Mouse (Mus musculus) right cerebral cortex, adult 2 months (tissue): ENCODE data around the gene Dpy19l1.

Source experiments
- DNase-seq, 2 experiments: peaks; one replicate each; pipeline ENCODE4 v3.0.0; 2021 to 2022; ENCODE audit warnings: low spot score in 2 of 2

Dpy19l1 gene

DNA sequence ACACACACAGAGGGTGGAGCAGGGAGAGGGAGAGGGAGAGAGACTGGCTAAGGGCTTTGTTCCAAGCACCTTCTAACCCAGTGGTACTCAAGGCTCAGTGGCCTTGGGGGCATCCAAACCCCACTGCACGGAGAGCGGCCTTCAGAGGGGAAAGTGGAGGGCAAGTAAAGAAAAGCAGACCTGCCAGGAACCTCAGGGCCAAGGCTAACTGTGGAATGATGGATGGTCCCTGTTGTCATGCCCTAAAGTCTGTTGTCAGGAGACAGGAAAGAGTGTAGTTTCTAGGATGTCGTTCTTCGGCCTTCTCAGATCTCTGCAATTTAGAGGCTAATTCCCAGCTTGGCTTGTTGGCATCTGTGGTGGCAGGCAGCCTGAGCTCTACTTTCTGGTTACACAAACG lies 32.8 kb downstream of the Dpy19l1 start:
- no peak for DNase-seq

DNA sequence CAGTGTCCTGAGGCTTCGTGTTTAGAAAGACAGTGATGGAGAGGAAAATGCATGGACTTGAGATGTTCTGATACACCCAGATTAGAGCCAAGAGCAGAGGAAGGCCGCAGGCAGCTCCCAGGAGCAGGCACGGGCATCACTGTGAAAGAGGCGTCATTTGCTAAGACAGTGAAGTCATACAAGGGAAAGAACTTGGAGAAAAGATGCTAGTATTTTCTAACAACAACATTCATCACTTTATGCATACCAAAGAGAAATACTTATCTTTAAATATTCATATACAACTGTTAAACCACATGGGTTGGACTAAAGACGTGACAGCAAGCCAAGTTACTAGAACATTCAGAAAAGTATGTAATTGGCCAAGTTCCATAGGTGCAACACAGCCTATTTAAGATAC lies 35.8 kb downstream of the Dpy19l1 start:
- no peak for DNase-seq

DNA sequence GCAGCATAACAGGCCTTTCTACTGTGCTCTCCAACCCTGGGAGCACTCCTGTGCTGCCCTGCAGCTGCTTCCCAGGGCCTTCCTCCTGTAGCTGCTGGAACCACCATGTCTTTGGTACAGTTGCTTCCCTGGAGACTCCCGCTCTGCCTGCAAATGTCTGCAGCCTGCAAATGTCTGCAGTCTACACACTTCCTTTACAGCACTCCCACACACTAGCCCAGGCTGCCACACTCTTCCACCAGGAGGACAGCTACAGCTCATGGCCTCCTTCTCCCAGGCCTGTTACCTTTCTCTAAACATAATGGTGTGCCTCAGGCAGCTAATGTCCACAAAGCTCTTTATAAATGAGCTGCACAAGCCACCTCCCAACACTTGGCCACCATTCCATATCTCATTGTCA lies 36.3 kb downstream of the Dpy19l1 start:
- DNase-seq = peak in 1 of 2 experiments; percentile 15

DNA sequence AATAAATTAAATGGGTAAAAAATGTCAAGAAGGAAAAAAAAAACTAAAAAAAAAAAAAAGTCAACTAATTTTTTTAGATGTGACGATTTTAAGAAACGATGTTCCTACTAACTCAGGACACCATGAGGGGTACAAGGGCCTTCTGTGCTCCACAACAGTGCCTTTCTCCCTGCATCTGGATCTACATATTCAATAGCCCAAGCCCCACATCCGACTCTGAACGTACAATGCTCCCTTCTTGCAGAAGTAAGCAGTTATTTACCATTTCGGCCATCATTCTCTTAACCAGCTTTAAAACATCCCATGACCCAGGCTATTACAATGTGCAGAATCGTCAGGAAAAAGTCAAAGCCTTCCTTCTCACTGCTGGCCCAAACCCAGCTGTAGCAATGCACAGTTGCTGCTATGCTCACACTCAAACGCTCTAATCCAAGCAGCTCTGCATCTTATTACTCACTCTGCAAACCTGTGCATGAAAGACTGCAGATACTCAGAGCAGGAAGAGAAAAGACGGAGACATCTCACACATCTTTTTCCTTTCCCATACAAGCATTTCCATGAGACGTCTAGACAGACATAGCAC lies 41.5 kb downstream of the Dpy19l1 start:
- no peak for DNase-seq

DNA sequence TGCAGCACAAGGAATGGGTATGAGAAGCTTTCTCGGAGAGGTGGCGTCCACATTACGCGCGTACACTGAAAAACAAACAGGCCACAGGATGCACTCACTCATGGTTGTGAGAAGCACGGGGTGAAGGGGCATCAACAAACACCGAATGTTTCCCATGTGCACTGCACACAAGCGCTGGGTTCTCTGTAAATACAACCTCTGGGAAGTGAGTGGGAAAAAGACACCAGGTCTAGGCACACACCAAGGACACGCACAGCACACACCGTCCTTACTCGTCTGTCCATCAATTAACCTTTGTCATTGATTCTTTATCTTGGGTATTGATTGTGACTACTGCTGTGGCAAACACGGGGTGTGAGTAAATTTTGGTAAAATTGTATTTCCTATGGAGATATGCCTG lies 49.1 kb downstream of the Dpy19l1 start:
- DNase-seq = no peak

DNA sequence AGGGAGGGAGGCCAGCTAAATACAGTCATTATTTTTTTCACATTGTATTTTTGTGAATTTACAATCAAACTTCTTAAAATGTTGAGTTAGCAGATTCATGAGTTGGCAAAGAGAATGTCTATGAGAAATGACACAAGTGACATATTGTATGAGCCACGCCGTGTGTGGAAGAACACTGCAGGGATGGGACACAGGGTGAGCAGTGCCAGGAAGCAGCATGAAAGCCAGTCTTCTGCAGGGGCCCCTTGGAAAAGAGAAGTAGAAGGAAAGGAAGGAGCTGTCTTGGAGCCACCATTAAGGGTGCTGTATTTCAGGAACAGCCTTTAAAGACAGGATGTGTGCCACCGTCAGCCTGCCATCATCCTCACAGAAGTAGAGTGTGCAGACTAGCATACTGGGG lies 52.0 kb downstream of the Dpy19l1 start:
- DNase-seq = no peak

DNA sequence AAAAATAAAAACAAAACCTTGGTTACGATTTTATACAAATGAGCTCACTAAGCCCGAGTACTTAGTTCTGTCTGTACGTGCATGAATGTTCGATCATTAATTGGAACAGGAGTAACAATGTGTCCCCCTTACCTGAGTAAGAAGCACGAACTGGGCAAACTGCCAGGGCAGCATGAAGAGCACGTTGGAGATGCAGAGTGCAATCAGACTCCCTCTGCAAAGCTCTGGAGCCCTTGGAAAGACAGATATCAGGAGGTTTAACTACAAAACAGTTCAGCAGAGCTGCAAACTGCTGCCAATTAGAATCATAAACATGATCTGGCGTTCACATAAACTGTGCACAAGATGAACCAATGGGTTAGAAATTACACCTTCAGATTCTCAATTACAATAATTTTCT lies 52.4 kb downstream of the Dpy19l1 start:
- no peak for DNase-seq

DNA sequence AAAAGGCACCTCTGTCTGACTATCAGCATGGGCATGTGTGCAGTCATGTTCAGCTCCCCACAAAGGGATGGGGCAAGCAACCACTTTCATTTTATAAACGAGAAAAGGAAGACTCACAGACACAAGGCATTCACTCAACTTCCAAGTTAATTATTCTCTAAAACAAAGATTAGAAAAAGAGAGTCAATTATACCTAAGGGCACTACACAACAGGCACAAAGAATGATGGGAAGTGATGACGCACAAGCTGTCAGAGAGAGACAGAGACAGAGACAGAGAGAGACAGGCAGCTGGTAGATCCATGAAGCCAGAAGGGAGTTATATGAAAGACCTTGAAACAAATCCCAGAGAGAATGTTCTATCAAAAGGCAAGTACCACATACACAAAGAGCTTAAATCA lies 68.0 kb downstream of the Dpy19l1 start:
- DNase-seq = no peak

DNA sequence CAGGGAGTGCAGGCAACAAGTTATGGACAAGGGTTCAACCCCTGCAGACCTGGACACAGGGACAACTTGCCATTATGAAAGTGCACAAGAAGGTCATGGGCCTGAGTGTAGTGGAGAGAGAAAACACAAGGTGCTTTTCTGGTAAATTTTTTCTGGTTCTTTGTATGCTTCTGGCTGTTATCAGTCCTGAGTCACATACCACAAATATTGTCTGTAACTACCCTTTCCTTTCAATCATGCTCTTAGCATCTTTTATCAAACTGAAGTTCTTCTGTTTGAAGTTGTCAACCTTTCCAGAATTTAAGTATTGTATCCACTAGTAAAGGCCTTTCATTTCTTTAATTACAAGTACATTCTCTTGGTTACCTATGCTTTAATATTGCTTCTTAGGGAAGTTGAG lies 73.2 kb downstream of the Dpy19l1 start:
- DNase-seq = no peak

DNA sequence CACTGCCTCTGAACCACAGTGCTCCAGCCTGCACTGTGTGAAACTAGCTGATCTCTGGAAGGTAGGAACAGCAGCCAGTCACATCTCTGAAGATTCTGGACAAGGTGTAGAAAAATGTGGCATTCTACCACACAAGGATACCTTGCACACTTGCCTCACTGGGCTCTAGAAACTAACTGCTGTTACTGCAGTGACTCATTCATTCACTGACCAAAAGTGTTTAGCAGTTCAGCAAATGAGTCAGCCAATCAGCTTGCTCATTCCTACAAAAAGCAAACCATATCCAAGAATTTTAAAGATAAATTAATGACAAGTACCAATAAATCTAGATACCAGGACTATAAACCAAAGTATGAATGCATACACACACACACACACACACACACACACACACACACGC lies 77.3 kb downstream of the Dpy19l1 start:
- no peak for DNase-seq

DNA sequence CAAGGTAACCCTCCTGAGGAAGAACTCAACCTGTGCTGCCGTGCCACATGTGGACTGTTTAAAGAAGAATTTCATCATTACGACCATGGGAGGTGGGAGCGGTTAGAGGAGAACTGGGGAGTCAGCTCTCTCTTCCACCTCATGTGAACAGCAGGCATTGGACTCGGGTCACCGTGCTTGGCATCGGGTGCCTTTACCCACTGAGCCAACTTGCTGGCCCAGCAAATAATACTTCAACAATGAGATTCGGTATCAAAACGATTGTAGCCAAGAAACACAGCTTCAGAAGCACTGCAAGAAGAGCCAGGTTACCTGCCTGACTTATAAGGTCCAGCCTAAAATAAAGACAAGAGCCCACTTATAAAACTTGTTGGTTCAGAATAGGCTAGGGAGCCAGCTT lies 79.7 kb downstream of the Dpy19l1 start:
- no peak for DNase-seq

DNA sequence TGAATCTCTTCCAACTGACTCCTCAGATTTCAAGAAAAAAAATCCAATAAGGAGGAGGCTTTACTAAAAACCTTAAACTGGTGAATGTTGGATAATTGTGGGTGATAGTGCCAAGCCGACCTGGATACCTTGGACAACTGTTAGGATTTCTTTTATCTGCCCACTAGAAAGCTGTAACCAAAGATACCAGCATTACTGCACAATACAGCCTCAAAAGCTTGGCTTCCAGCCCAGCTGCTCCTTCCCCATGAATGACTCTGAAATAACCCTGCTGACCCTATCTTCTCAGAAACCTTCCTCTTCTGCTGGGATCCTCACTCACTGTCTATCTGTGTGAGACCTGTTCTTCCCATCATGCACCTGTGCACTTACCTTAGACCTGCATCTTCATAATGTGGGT lies 81.1 kb downstream of the Dpy19l1 start:
- DNase-seq = no peak

DNA sequence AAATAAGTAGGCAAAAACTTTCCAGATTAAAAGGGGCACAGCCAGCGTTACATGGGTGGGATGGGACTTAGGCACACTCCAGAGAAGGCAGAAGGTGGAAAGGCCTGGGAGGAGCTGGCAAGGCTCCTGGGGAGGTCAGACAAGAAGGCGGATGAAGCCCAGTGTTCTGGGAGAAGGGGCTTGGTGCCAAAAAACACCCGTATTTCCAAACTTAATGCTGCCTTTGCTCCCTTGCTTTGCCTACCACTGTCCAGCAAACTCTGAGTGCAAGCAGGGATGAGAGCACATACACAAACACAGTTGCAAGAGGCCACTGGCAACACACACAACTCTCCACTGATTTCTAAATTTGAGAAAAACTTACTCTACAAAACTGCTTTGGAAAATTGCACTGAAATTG lies 81.7 kb downstream of the Dpy19l1 start:
- no peak for DNase-seq

DNA sequence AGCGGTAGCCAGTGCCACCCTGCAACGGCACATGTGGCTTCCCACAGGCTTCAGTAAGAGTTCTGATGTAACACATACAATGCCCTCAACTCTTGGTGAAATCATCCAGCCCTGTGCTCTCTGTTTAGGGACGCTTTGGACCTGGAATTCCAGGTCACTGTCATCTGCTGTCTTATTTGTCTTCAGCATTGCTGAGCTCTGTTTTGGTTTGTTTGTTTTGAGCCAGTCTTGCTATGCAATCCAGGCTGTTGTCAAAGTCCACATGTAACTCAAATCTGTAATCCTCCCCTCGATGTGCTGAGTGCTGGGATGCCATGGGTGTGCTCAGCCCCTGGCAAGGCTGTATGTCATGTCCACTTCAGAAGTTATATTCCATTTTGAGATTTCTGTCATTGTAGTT lies 82.8 kb downstream of the Dpy19l1 start:
- DNase-seq = no peak

DNA sequence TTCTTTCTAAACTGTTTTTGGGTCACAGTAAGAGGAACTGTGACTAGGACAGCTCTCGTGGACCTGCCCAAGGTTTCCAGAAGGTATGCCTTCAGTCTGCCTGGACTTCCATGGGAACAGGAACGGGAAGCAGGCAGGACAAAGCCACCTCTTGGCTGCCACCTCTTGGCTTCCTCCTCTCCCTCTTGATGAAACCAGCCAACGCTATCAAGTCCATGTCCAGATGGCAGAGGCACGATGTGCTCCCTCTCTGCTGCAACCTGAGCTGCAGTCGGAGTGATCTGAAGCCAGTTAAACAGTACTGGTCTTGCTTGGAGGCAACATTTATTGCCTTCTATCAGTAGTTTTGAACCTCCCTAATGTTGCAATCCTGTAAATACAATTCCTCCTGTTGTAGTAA lies 84.7 kb downstream of the Dpy19l1 start:
- no peak for DNase-seq

DNA sequence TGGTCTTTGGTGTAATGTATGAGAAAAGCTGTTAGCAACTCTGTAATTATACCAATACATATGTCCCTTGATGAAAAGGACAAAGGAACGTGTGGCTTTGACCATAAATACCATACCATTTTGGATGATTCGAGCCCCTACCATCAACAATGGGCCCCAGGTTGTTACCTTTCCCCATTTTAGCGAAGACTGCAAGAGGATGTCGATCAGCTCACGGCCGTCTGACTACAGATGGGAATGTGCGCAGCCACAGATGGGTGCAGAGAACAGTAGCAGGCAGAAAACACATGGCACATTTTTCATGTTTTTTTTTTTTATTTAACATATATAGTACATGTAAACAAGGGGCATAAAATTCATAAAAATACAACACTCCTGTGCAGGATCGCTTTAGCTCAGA lies 91.5 kb downstream of the Dpy19l1 start:
- DNase-seq = no peak

DNA sequence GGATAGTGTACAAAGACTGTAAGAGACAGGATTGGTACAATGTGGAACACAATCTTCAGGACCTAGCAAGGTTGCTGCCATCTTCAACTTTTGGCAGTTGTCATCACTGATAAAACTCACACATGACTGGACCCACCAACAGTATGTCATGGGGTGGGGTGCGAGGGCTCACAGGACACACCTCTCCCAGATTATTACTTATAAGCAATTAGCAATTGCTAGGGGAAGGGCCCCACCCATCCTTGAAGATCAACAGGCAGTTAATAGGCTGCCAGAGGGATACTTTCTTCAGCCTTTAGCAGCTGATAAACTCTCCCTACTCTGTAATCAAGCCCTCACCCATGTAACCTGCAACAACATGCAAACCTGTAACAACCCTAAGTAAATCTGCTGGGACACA lies 92.5 kb downstream of the Dpy19l1 start:
- DNase-seq = no peak

DNA sequence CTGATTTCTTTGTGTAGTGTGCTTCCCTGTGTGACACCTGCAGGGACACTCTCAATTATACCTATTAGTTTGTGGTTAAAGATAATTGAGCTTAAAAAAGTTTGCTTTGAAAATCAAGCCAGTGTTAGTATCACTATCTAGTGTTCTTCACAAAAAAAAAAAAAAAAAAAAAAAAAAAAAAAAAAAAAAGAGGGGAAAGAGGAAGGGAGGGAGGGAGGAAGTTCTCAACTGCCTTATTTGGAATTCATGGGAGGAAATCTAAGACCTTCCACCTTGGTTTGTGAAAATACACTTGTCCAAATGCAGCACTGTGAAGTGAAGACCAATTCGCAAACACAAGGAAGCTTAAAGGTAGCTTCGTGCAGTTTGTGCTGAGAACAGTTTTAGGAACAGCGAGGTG lies 94.9 kb downstream of the Dpy19l1 start:
- DNase-seq = no peak

DNA sequence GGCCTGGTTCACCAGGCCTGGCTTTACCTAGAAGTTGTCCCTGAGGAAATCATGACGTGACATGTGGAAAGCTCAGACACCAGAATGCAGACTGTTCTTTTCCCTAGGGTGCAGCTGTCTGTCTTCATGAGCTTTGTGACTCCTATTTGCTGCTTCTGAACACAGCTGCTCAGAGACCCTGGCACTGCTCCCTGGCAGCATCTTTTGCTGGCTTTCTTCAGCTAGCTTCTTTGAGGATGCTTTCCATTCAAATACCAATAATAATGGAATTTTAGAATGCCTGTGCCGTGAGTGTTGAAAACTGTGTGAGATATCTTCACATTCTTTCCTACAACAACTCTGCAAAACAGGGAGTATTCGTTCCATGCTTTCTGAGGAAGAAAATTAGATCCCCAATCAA lies 108.8 kb downstream of the Dpy19l1 start:
- no peak for DNase-seq

DNA sequence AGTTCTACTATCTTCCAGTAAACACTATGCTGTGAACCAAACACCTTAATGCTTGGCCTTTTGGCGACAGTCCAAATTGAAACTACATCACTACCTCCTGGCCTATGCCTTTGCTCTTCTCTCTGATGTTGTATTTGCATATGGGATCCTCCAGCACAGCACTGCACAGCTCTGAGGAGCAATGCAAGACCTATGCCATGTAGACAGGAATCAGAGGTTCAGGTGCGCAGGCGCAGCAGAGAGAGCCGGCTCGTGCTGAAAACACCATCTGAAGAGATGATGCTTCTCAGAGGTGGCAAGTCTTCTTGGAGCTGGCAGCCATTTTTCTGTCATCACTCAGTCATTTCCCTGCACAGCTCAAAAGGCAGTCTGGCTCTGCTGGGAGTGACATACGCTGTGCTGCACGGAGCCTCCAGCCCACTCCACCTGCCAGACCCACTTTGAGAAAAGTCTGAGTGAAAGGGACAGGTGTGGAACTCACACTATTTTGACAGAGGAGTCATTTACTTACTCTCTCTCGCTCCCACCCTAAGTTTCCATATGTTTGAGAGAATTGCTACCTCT lies 112.1 kb downstream of the Dpy19l1 start:
- DNase-seq = peak in 1 of 2 experiments; percentile 8

DNA sequence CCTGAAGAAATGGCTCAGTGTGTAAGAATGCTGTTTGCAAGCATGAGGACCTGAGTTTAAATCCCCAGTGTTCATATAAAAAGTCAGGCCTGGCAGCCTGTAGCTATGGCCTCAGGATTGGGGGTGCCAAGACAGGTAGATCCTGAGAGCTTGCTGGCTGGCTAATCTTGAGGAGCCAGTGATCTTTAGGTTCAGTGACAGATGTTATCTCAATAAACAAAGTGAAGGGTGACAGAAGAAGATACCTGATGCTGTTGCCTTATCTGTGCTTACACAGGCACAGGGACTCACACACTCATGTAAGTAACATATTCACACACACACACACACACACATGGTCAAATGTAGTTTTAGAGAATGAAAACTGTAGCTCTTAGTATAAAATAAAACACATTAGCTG lies 115.7 kb downstream of the Dpy19l1 start:
- DNase-seq = no peak

DNA sequence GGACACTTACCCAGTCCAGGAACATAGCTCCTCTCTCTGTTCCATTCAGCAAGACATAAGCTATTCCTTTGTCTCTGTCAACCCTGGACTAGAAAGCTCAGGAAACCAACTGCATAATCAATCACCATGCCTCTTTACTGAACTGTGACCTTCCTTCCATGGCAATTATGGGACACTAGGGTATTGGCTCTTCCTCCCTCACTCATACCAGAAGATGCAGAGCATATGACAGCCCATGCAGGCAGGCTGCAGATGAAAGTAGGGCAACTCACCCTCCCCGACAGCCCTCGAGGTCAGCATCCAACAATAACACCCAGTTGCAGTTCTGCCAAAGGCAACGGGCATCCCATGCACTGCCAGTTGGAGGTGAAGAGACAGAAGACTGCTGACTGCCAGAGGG lies 123.6 kb downstream of the Dpy19l1 start:
- no peak for DNase-seq

DNA sequence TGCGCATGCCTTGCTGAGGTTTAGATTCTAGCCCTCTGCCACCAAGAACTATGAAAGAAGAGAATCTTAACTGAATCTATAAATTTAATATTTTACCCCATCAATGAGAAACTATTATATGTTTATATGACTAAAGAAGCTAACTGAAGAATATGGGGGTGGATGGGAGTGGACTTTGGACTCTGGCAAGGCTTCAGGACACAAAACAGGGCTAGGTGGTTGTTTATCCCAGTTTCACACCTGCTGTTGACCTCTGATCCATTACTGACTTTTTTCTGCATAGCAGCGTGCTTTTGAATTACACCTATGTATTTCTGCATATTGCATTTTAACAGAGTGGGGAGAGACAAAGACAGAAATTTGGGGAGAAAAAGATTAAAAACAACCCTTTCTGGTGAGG lies 124.1 kb downstream of the Dpy19l1 start:
- DNase-seq = no peak
